Mouse (Mus musculus): ENCODE measurements around the gene Fryl.

The Fryl gene

GRCm38 (mm10) chr5:73221826-73222225 is 34.6 kb downstream of the Fryl start:
- no peak for DNase-seq (ENCODE audit: low spot score)

GRCm38 (mm10) chr5:73219716-73220115 is 36.7 kb downstream of the Fryl start:
- DNase-seq (ENCODE audit: low spot score), result no peak

GRCm38 (mm10) chr5:73218065-73218464 is 38.4 kb downstream of the Fryl start:
- DNase-seq (ENCODE audit: low spot score), result no peak

- DNase-seq (ENCODE audit: low spot score), result no peak
These were observed 39.3 kb downstream of the Fryl start for GRCm38 (mm10) chr5:73217116-73217515.

- no peak for DNase-seq (ENCODE audit: low spot score)
These were observed 40.4 kb downstream of the Fryl start for GRCm38 (mm10) chr5:73216014-73216413.

GRCm38 (mm10) chr5:73212446-73212845 is 44.0 kb downstream of the Fryl start:
- no peak for DNase-seq (ENCODE audit: low spot score)

- no peak for DNase-seq (ENCODE audit: low spot score)
These were observed 44.5 kb downstream of the Fryl start for GRCm38 (mm10) chr5:73211961-73212360.

- no peak for DNase-seq (ENCODE audit: low spot score)
These were observed 45.5 kb downstream of the Fryl start for GRCm38 (mm10) chr5:73210971-73211315.

GRCm38 (mm10) chr5:73210127-73210970 is 46.1 kb downstream of the Fryl start:
- DNase-seq (ENCODE audit: low spot score), result no peak

GRCm38 (mm10) chr5:73209201-73210096 is 47.0 kb downstream of the Fryl start:
- no peak for DNase-seq (ENCODE audit: low spot score)

- no peak for DNase-seq (ENCODE audit: low spot score)
These were observed 47.8 kb downstream of the Fryl start for GRCm38 (mm10) chr5:73208645-73209044.

GRCm38 (mm10) chr5:73206722-73207121 is 49.7 kb downstream of the Fryl start:
- DNase-seq (ENCODE audit: low spot score), result no peak

GRCm38 (mm10) chr5:73205996-73206629 is 50.3 kb downstream of the Fryl start:
- DNase-seq (ENCODE audit: low spot score), result no peak

- DNase-seq (ENCODE audit: low spot score), result no peak
These were observed 51.4 kb downstream of the Fryl start for GRCm38 (mm10) chr5:73205050-73205449.

GRCm38 (mm10) chr5:73202498-73202897 is 53.9 kb downstream of the Fryl start:
- no peak for DNase-seq (ENCODE audit: low spot score)

- DNase-seq (ENCODE audit: low spot score), result no peak
These were observed 54.3 kb downstream of the Fryl start for GRCm38 (mm10) chr5:73202077-73202476.

- no peak for DNase-seq (ENCODE audit: low spot score)
These were observed 55.7 kb downstream of the Fryl start for GRCm38 (mm10) chr5:73200387-73201384.

GRCm38 (mm10) chr5:73199586-73199985 is 56.8 kb downstream of the Fryl start:
- DNase-seq (ENCODE audit: low spot score), result no peak

GRCm38 (mm10) chr5:73198690-73199089 is 57.7 kb downstream of the Fryl start:
- DNase-seq (ENCODE audit: low spot score), result no peak

GRCm38 (mm10) chr5:73197796-73198195 is 58.6 kb downstream of the Fryl start:
- no peak for DNase-seq (ENCODE audit: low spot score)

GRCm38 (mm10) chr5:73194740-73195139 is 61.7 kb downstream of the Fryl start:
- no peak for DNase-seq (ENCODE audit: low spot score)
